Mouse (Mus musculus): ENCODE data around the gene Grin3a.
A peak's percentile ranks its signal among the peaks of the same experiment; 100 is the strongest.

Gene Grin3a

GRCm38 (mm10) chr4:49845612-49845985 lies at the start of gene Grin3a:
Gene Grin3a, minus strand, starts transcription at chr4:49845744.
- DNase-seq (ENCODE audit: low spot score), result peak; percentile 62

GRCm38 (mm10) chr4:49891835-49892301 lies 46.3 kb upstream of the Grin3a start:
- no peak for DNase-seq (ENCODE audit: low spot score)

GRCm38 (mm10) chr4:49877084-49877483 lies 31.5 kb upstream of the Grin3a start:
- no peak for DNase-seq (ENCODE audit: low spot score)

GRCm38 (mm10) chr4:49860611-49861010 lies 15.1 kb upstream of the Grin3a start:
- no peak for DNase-seq (ENCODE audit: low spot score)

GRCm38 (mm10) chr4:49844828-49845611 lies 524 bp downstream of the Grin3a start:
- peak; percentile 21 for DNase-seq (ENCODE audit: low spot score)

DNA sequence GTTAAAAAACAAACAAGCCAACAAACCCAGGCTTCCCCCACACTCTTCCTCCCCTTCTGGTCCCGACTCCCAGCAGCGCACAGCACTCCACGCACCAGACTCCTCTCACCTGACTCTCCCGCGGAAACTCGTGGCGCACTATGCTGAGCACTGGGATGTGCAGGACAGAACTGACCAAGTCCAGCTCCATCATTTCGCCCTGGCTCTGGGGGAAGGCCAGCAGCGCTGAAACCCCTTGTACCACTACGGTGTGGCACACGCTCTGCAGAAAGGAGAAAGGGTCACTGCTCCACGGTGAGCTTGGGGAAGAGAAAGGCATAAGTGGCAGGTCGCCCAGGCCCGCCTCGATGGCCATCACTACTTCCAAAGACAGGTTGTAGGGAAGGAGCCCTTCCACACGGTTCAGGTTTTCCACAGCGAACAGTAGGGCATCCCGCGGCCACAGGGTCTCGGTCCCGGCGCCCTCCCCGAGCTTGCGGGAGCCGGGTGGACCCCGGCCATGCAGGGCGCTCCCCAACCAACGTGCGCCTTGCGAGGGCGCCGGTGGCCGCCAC lies 1.2 kb downstream of the Grin3a start:
- peak; percentile 15 for DNase-seq (ENCODE audit: low spot score)

DNA sequence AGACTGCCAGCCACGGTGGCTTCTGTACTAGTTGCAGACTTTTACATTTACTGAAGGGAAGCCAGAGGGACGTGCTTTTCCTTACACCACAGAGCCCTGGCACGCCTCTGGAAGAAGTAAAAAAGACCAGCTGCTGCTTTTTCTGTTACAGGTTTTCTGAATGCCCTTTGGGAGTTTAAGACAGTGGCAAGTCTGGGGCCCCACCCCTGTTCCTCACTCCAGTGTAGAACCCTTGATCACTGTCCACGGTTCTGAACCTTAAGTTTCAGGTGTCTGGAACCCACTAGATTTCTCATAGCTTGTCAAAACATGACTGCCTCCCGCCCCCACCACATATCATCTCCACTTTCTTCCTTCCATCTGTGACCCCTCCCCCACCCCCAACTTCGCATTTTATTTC lies 1.8 kb downstream of the Grin3a start:
- no peak for DNase-seq (ENCODE audit: low spot score)

- no peak for DNase-seq (ENCODE audit: low spot score)
Observed at GRCm38 (mm10) chr4:49832035-49832434, 13.5 kb downstream of the Grin3a start.

GRCm38 (mm10) chr4:49813852-49814251 lies 31.7 kb downstream of the Grin3a start:
- no peak for DNase-seq (ENCODE audit: low spot score)

- DNase-seq (ENCODE audit: low spot score), result no peak
Observed at GRCm38 (mm10) chr4:49806791-49807190, 38.8 kb downstream of the Grin3a start.

DNA sequence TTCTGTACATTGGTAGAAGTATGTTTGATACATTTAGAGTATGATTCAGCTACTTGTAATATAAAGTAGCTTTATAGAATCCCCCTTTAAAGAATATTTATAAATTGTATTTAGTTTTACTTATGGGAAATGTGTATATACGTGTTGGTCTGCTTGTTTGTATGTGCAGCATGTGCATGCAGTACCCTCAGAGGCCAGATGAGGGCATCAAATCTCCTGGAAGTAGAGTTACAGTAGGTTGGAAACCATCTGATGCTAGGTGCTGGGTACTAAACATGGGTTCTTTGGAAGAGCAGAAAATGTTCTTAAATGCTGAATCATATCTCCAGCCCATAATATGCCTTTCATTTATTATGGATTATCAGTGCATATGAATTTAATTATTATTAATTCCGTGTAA lies 46.2 kb downstream of the Grin3a start:
- DNase-seq (ENCODE audit: low spot score), result no peak

DNA sequence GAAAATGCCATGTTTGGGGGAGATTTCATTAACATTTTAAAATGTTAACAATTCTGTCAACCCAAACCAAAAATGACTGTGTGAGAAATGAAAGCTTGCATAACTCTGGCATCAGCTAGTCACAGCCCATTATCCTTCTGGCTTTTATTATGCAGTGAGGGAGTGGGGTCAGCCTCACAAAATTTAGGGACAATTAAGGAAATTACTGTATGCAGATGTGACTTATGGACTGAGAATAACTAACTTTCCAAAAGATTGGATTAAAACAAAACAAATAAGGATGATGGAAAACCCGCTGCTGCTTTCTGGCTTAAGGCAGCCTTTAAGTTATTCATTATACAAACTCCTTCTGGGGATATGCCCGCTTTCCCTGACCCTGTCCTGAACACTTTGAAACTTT lies 56.6 kb downstream of the Grin3a start:
- DNase-seq (ENCODE audit: low spot score), result no peak

DNA sequence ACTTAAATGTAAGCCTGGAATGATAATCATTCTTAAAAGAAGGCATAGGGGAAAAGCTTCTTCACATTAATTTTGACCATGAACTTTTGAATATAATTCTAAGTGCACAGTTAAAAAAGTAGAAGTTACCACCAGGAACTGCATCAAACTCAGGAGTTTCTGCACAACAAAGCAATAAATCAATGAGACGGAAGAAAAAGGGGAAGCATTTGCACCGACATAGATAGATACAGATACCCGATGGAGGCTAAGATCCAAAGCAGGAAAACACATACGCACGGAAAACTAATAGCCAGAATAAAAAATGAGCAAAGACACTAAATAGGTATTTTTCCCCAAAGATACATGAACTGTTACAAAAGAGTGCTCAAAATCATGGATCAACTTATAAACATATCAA lies 102.7 kb downstream of the Grin3a start:
- no peak for DNase-seq (ENCODE audit: low spot score)

- DNase-seq (ENCODE audit: low spot score), result no peak
Observed at GRCm38 (mm10) chr4:49741942-49742341, 103.6 kb downstream of the Grin3a start.

- DNase-seq (ENCODE audit: low spot score), result no peak
Observed at GRCm38 (mm10) chr4:49740796-49741766, 104.5 kb downstream of the Grin3a start.

GRCm38 (mm10) chr4:49739561-49739960 lies 106.0 kb downstream of the Grin3a start:
- no peak for DNase-seq (ENCODE audit: low spot score)

- no peak for DNase-seq (ENCODE audit: low spot score)
Observed at GRCm38 (mm10) chr4:49729326-49729725, 116.2 kb downstream of the Grin3a start.

DNA sequence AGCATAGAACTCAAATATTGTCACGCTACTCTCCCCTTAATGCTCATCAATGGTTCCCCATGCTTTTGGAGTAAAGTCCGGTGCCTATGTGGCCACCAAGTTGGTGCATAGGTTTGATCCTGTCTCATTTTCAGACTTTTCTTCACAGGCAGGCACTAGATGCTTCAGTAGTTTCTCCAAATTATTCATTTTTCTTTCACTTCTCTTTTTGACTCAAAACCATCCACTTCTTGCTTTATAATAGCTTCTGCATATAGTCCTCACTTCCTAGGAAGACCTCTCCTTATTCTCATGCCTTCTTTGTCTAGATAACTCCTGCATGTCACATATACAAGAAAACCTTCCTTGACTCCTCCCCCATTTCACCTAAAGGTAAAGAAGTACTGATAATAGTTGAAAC lies 121.6 kb downstream of the Grin3a start:
- DNase-seq (ENCODE audit: low spot score), result no peak

- DNase-seq (ENCODE audit: low spot score), result no peak
Observed at GRCm38 (mm10) chr4:49691405-49692194, 153.9 kb downstream of the Grin3a start.

DNA sequence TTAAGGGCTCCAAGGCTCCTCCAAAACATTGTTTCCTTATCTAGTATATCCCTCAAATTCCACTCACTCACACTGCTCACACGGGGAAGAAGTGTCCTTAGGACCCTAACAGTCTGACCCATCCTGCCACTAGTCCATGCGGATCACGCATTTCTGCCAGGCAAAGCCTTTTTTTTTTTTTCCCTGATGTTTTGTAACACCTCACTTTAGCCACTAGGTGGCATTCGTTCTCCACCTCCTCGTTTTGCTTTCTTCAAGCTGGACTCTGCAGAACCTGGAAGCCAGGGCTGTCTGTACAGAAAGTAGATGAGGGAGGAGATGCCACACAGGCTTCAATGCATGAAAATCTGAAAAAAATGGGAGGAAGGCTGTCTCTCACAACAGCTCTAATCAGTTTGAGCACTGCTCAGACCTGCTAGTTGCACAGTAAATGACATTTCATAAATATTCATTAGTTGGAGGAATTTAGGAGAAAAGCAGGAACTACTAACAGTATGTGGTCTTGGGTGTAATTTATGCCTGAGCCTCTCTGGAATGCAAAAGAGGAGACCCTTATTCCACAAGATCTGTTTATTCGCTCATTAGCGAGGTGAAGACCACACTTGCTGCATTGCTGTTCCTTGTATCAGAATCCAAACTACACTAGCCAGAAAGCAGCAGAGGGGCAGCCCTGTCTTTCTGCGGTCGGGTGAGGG lies 156.8 kb downstream of the Grin3a start:
- DNase-seq (ENCODE audit: low spot score), result peak; percentile 42

- DNase-seq (ENCODE audit: low spot score), result no peak
Observed at GRCm38 (mm10) chr4:49681812-49682211, 163.7 kb downstream of the Grin3a start, which contains the start of gene Ppp3r2. Gene Ppp3r2, minus strand, starts transcription at chr4:49682024.
